Mouse (Mus musculus): ENCODE data around the gene Tnfrsf22. TPM values are rescaled to one million over a fixed set of nuclear protein-coding genes. Genes with fewer than 3 reads are reported as not detected.

The Tnfrsf22 gene
- polyA plus RNA-seq (2014; fragmentation: Illumina TruSeq; extraction: RNeasy Lipid Tissue Mini Kit (QIAGEN cat#74804); ENCODE audit: low read depth, low replicate concordance): 2.6 TPM

GRCm38 (mm10) chr7:143649034-143649768 lies at the start of gene Tnfrsf22:
Tnfrsf22 (minus strand) TSS chr7:143649661.

GRCm38 (mm10) chr7:143685359-143686067 lies 36.1 kb upstream of the Tnfrsf22 start, which contains the start of gene Tnfrsf23:
Tnfrsf23 (minus strand) TSS chr7:143685872.

GRCm38 (mm10) chr7:143628540-143628939 lies 20.9 kb downstream of the Tnfrsf22 start, which contains the start of gene Tnfrsf26:
Tnfrsf26 (minus strand) TSS chr7:143628722.

GRCm38 (mm10) chr7:143599428-143600230 lies 49.8 kb downstream of the Tnfrsf22 start, which contains the start of gene Cars:
Cars (minus strand) TSS chr7:143600090.

Other genes with a start within 250 kb of the Tnfrsf22 start
- 15.0 TPM for gene Cdkn1c, start 188.6 kb downstream of the Tnfrsf22 start, polyA plus RNA-seq (2014; fragmentation: Illumina TruSeq; extraction: RNeasy Lipid Tissue Mini Kit (QIAGEN cat#74804); ENCODE audit: low read depth, low replicate concordance)
- gene Slc22a18, start 175.9 kb downstream of the Tnfrsf22 start, polyA plus RNA-seq (2014; fragmentation: Illumina TruSeq; extraction: RNeasy Lipid Tissue Mini Kit (QIAGEN cat#74804); ENCODE audit: low read depth, low replicate concordance): 0.98 TPM
- gene Phlda2, start 146.5 kb downstream of the Tnfrsf22 start, polyA plus RNA-seq (2014; fragmentation: Illumina TruSeq; extraction: RNeasy Lipid Tissue Mini Kit (QIAGEN cat#74804); ENCODE audit: low read depth, low replicate concordance): not detected
- 89.8 TPM for gene Nap1l4, start 100.6 kb downstream of the Tnfrsf22 start, polyA plus RNA-seq (2014; fragmentation: Illumina TruSeq; extraction: RNeasy Lipid Tissue Mini Kit (QIAGEN cat#74804); ENCODE audit: low read depth, low replicate concordance)
- 21.7 TPM for gene Cars, start 49.6 kb downstream of the Tnfrsf22 start, polyA plus RNA-seq (2014; fragmentation: Illumina TruSeq; extraction: RNeasy Lipid Tissue Mini Kit (QIAGEN cat#74804); ENCODE audit: low read depth, low replicate concordance)
- gene Tnfrsf26, start 20.9 kb downstream of the Tnfrsf22 start, polyA plus RNA-seq (2014; fragmentation: Illumina TruSeq; extraction: RNeasy Lipid Tissue Mini Kit (QIAGEN cat#74804); ENCODE audit: low read depth, low replicate concordance): 1.3 TPM
- 5.8 TPM for gene Tnfrsf23, start 36.2 kb upstream of the Tnfrsf22 start, polyA plus RNA-seq (2014; fragmentation: Illumina TruSeq; extraction: RNeasy Lipid Tissue Mini Kit (QIAGEN cat#74804); ENCODE audit: low read depth, low replicate concordance)
- gene Osbpl5, start 107.3 kb upstream of the Tnfrsf22 start, polyA plus RNA-seq (2014; fragmentation: Illumina TruSeq; extraction: RNeasy Lipid Tissue Mini Kit (QIAGEN cat#74804); ENCODE audit: low read depth, low replicate concordance): 3.0 TPM
- gene Mrgprg, start 117.3 kb upstream of the Tnfrsf22 start, polyA plus RNA-seq (2014; fragmentation: Illumina TruSeq; extraction: RNeasy Lipid Tissue Mini Kit (QIAGEN cat#74804); ENCODE audit: low read depth, low replicate concordance): not detected
- 0.44 TPM for gene Mrgpre, start 134.8 kb upstream of the Tnfrsf22 start, polyA plus RNA-seq (2014; fragmentation: Illumina TruSeq; extraction: RNeasy Lipid Tissue Mini Kit (QIAGEN cat#74804); ENCODE audit: low read depth, low replicate concordance)
- gene Nadsyn1, start 173.2 kb upstream of the Tnfrsf22 start, polyA plus RNA-seq (2014; fragmentation: Illumina TruSeq; extraction: RNeasy Lipid Tissue Mini Kit (QIAGEN cat#74804); ENCODE audit: low read depth, low replicate concordance): 33.7 TPM
- 19.1 TPM for gene Dhcr7, start 173.5 kb upstream of the Tnfrsf22 start, polyA plus RNA-seq (2014; fragmentation: Illumina TruSeq; extraction: RNeasy Lipid Tissue Mini Kit (QIAGEN cat#74804); ENCODE audit: low read depth, low replicate concordance)
- not detected for gene Gm498, start 217.2 kb upstream of the Tnfrsf22 start, polyA plus RNA-seq (2014; fragmentation: Illumina TruSeq; extraction: RNeasy Lipid Tissue Mini Kit (QIAGEN cat#74804); ENCODE audit: low read depth, low replicate concordance)

All from sigmoid colon, adult 10 weeks (tissue).